Mouse (Mus musculus) regulatory T cell (primary cell): ENCODE data around the gene Ccdc38.

Experiments
- in situ Hi-C: fragments of 300-600 bp; cut with MboI, MseI; formaldehyde crosslinking; loops from one replicate; pipeline ENCODE4 v1.15.1; 2025; ENCODE audit warnings: high pct_unique_total_duplicates

Gene Ccdc38

DNA sequence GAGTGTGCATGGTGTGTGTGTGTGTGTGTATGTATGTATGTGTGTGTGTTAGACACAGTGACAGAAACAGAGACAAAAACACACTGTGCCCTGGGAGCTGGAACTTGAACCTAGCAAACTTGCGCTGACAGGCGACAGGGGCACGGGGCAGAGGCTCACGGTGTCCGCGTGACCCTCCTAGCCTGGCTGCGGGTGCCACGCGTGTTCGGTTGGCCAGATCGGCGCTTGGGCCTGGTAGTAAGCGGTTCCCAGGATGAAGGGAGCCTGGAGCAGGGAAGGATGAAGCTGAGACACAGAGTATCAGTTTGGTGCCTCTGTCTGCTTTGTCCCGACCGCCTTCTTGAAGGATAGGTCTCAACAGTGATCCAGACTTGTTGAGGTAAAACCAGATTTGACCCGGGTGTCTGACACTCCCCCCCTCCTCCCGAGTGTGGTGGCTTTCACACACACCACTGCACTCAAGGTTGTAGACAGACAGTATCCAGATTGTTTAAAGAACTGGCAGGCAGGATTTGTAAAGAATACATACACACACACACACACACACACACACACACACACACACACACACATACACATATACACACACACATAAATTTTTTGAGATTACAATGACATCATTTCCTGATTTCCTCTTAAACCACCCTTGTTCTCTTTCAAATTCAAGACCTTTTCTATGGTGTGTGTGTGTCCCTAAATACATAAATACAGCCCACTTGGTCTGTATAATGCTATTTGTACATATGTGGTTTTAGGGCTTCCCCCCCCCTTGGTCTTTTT, at the start of gene Ccdc38:
TSS of gene Ccdc38 (plus strand) at position 202 of the 780 bp plus-strand sequence.
- in situ Hi-C loops = loop anchor here (5.0 kb wide), 1 partner anchor 478 kb away; no protein-coding TSS in a partner anchor

DNA sequence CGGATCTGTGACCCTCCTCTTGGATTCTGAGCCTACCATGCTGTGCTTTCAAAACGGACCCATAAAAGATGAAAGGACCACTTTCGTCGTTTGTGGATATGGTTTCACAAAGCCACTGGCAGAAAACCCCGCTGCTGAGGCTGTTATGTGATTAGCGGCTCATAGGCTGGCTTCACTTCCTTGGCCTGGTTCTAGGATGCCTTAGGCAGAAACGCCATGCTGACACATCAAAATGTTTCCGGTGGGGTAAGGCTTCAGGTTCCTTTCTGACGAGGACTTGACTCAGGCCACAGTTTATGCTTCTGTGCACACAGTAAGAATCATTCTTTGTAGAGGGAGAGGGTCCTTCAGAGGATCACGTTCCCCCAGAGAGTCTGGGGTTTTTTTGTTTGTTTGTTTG, 39.6 kb upstream of the Ccdc38 start:
- in situ Hi-C loops = no loop called here

DNA sequence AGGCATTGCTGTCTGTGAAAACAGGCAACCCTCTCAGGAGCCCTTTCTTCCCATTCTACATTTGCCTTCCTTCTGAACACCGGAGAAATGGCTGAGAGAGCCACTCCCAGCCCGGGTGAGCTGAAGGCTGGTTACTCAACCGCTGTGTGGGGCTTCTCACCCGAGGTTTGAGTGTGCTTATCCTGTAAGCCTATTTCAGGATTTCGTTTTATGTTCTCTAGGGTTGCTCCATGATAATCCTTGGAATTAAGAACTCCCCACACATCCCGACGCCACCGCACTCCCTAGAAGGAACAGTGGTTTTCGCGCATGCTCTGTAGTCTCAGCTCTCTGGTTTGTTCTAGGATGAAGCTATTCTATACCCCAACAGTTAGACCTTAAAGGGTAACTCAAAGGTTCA, 39.1 kb upstream of the Ccdc38 start:
- in situ Hi-C loops = no loop called here

DNA sequence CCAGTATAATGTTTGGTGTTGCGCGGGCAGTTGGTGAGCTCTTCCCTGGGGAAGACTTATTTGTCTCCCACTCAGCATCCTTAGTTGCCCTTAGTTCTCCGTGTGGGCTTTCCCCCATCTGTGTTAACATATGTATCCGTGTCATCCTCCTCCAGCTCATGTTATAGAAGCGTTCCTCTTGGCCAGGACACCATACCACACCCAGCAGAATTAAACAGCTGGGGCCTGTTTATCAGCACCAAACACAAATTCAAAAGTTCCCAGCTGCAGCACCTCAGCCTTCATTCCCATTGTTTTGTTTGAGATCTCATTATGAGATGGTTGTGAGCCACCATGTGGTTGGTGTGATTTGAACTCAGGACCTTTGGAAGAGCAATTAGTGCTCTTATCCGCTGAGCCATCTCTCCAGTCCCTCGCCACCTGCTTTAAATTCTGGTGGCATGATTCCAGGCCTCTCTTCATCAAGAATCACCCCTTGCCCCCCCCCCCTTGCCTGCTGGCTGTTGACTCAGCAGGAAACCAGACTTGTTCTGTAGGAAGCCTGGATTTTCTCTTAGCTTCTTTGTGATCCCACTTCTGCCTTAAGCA, 32.0 kb upstream of the Ccdc38 start:
- in situ Hi-C loops = no loop called here

DNA sequence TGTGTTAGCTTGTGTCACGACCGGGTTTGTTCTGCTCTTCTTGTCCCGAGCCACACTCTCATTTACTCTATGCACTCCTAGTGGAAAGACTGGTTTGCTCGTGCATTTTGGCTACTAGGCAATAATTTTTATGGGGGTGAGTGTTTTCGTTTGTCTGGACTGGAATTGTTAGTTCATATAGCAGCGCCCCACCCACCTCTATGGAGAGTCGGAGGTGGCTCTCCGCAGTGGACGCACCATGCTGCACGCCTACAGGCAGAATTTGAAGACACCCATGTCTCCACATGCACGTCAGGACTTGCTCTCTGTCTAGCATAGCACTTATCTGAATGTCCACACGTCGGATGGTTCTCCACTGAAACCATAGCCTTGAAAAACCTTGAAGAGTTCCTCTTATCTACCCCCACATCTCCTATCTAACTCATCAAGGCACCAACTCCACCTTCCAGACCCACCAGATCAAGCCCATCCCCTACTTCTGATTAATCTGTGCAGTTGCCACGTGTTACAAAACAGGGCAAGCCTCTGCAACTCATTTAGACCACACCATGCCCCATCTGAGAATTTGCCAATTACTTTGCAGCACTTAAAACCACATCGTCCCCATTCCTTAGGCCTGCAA, 30.8 kb upstream of the Ccdc38 start:
- in situ Hi-C loops = no loop called here

DNA sequence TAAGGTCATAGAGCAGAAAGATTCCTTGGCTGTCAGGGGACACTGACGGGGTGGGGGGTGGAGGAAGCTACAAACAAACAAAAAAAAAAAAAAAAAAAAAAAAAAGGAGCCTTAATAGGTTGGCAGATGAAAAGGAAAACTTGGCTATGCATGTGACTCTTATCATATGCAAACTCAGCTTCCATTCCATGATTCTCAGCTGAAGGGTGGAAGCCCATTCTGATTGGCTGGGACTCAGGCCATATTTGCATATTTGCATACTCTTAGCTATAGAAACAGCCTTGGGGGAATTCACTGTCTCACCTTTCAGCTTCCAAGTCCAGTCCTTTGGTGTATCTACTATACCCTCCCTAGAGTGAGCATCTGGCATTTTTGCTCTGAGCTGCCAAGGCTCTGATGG, 25.0 kb upstream of the Ccdc38 start:
- in situ Hi-C loops = no loop called here

DNA sequence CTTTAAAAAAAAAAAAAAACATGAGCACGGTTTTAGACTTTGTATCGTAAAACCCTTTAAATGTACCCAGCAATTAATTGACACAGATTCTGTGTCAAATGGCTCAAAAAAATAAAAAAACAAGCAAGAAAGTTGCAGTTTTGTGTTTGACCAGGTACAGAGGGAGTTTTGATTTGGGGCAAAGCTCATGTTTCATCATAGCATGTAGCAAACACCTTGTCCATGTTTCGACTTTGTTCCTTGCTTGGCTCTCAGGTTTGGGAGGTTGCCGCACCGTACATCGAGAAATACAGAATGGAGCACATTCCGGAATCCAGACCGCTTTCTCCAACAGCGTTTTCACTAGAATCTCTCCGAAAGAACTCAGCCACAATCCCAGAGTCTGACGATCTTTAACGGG, 24.5 kb upstream of the Ccdc38 start:
- in situ Hi-C loops = no loop called here

DNA sequence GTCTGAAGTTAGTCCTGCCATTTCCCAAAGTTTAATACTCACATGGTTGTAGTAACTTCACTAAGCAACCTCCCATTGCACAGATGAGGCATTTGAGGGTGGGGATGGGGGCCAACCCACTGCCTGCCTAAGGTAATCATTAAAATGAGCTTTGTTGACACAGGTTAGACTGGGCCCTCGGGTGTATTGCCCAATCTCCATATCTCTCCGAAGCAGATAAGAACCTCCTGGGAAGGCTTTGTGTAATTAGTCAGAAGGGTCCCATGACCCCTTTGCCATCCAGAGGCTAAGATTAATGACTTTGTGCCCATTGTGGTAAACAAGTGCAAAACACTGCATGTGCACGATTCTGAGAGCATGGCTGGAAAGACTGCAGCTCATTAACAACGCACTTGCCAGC, 22.7 kb upstream of the Ccdc38 start:
- in situ Hi-C loops = no loop called here

DNA sequence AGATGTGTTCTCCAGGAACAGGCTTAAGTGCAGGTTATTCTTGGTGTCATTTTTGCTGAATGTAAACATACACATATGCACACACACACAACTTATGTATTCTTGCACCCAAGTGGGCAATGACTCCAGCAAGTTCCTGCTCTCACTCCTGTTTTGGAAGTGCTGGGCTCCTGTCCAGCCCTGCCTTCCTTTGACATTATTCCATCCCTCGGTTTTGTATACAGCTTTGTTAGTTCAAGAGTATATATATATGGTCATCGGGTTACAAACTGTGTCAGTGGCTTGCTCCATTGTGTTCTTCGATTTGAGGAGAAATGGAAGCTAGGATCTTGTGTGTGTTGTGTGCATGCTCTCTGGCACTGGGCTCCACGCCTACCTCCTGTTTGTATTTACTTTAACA, 22.2 kb upstream of the Ccdc38 start:
- in situ Hi-C loops = no loop called here

DNA sequence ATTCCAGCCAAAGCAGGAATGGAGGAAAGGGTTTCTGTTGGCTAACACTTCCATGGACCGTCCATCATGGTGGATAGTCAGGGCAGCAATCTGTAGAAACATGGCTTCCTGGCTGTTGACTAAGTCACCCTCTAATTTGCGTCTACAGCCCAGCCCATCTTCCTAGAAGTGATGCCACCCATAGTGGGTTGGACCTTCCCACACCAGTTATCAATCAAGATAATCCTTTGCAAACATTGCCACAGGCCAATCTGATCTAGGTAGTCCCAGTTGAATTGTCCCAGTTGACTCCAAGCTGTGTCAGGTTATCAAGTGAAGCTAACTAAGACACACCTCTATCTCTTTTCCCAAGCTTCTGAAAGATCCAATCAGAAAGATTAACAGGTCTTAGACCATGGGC, 21.8 kb upstream of the Ccdc38 start:
- in situ Hi-C loops = no loop called here

DNA sequence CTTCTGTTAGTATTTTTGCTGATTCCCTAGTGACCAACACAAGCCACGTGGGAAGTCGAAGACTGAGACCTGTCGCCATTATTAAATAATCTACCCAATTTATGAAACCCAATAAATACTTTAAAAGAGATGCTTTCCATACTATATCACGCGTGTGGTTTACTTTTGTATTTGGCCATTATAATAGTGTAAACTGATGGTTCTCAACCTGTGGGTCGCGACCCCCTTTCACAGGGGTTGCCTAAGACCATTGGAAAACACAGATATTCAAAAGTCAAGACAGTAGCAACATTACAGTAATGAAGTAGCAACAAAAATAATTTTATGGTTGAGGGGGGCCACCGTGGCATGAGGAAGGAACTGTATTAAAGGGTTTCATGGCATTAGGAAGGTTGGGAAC, 21.3 kb upstream of the Ccdc38 start:
- in situ Hi-C loops = no loop called here

DNA sequence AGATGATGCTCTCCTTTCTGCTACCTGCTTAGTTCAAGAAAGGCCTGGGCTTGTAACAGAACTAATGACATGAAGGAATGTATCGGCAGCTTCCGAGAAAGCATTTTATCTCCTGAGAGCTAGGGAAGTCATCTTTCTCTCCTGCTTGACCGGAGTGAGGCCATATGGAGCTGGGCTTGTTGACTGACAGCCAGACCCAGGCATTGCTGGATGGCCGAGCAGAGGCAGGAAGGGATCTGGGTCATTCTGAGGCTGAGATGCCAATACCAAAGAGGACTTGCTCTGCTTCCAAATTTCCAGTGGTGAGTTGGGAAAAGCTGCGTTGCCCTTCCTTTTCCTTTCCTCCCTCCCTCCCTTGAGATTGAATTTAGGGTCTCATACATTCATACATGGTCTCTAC, 20.7 kb upstream of the Ccdc38 start:
- in situ Hi-C loops = no loop called here

DNA sequence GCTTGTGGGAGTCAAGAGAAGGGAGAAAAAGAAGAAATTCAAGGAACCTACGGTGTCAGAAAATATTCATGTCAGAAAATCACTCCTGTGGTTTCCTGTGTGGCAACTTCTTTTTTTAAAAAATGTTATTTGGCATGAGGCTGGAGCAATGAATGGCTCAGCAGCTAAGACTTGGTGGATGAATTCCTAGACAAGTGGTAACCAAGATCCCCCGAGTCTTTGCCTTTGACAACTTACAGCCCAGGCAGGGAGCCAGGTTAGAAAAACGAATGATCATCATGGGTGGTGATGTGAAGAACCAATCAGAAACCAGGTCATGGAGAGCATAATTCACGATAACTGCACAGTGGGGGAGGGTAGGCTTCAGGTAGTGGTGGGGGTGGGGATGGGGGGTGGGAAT, 19.4 kb upstream of the Ccdc38 start:
- in situ Hi-C loops = no loop called here

DNA sequence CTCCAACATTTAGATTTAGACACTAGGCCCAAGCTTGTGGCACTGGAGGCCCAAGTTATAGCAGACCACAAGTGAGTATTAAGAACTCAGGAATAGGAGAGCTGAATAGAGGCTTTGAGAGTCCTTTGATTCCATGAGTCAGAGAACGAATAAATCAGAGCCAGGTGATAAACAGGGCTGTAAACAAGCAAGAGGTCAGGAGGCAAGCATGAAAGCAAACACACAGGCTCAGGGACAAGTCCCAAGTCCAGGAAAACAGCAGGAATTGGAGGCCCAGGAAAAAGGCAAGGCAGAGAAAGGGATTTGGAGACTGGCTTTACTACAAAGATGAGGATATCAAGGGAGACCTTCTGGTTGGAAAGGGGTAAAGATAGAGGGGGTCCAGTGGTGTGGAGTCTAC, 15.1 kb upstream of the Ccdc38 start:
- in situ Hi-C loops = no loop called here

DNA sequence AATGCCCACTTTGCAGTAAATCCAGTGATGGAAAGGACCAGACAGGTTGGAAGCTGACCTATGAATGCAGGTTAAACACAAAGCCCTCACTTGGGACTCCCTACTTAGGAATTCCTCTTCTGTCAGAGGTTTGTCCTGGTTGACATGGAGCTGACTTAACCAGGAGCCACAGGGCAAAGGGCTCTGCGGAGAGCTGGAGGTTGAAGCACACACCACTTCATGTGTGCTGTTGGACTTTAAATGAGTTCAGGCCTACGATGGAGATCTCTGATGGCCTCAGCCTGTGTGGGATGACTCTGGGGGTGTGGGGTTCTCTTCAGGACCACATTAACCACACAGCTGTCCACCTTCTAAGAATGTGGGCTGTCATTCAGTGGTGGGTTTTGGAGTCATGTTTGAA, 2.1 kb upstream of the Ccdc38 start:
- in situ Hi-C loops = no loop called here

DNA sequence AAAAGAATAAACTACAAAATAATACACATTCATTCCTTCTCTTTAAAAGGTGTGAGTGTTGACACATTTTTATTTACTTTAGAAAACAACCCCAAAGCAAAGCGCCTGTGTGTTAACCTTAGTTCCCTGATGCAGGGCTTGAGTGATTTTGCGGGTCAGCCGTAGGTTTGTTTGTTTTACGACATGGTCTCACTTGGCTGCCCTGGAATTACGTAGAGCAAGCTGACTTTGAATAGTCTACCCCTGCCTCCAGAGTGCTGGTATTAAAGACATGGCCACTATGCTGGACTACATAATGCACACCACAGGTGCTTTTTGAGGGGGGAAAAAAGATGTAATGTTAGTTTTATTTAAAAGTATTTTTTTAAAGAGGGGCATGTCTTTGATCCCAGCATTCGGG, 1.6 kb upstream of the Ccdc38 start:
- in situ Hi-C loops = no loop called here

DNA sequence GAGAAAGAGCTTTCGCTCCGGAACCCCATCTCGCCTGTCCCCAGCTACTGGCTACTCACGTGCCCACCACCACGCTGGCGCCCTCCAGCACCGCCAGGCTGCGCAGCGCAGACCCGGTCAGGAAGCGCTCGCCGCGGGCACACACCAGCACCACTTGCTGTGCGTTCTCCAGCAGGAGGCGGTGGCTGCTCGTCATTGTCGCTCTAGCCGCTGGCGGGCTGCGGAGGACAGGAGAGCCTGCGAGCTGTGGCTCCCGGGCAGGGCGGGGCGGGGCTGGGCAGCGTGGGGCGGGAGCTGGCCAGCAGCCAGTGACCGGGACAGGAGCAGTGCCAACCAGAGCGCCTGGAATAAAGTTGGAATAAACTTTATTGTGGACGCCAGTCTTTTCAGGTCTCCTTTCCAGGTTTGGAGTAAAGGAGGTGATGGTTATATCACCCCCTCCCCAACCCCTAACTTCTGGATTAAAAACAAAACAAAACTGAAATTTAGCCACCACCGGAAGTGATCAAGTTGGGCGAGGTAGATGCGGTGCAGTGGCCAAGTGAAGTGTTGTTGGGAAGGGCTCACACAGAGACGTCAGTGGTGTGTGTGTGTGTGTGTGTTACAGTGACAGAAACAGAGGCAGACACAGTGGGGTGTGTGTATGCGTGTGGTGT, 529 bp upstream of the Ccdc38 start, which contains the start of gene Amdhd1:
TSS of gene Amdhd1 (minus strand) at position 259 of the 656 bp plus-strand sequence.
- in situ Hi-C loops = loop anchor here (5.0 kb wide), 1 partner anchor 478 kb away; no protein-coding TSS in a partner anchor

DNA sequence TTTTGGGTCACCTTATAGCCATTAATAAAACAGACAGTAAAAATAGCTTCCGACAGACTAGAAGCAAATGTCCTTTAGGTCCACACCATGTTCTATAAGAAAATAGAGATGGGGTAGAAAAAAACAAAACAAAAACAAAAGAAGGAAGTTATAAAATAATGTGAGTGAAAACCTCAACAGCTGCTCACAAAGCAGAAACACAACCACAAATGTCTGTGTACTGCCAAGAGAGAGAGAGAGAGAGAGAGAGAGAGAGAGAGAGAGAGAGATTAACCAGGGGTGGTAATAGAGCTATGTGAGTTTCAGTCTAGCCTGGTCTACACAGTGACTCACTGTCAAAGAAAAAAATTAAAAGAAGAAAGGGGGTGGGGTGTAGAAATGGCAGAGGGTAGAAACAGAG, 1.2 kb downstream of the Ccdc38 start:
- in situ Hi-C loops = loop anchor here (5.0 kb wide), 1 partner anchor 479 kb away; no protein-coding TSS in a partner anchor

DNA sequence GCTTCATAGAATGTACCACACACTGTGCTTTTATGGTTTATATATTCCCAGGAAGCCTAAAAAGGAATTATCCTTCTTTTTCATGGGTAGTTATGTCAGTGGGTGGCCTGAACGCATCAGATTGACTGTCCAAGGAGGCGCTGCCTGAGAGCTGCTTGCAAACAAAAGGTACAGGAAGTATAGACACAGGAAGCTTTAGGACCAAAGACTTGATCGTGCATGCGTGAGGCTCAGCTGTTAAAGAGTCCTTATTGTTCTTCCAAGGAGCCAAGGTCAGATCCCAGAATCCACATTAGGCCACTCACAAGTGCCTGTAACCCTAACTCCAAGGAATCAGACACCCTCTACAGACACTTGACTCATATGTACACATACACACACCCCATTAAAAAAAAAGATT, 1.9 kb downstream of the Ccdc38 start:
- in situ Hi-C loops = loop anchor here (5.0 kb wide), 1 partner anchor 480 kb away; no protein-coding TSS in a partner anchor

DNA sequence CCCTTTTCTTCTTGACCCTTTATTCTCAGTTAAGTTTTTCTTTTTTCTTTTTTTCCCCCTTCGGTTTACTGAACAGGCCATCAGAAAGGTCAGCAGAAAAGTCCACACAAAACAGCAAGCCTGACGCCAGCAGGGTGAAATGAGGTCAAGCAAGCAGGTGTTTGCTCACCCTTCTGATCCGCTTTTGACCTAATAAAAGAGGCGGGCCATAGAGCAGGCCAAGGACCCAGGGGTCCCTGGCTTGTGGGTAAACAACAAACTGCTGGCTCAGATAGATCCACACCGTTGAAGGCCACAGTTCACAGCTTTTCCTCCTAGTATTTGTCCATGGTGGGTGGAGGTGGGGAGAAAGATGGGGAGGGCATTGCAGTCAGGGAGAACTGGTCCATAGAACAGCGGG, 2.7 kb downstream of the Ccdc38 start:
- in situ Hi-C loops = loop anchor here (5.0 kb wide), 1 partner anchor 481 kb away; no protein-coding TSS in a partner anchor

DNA sequence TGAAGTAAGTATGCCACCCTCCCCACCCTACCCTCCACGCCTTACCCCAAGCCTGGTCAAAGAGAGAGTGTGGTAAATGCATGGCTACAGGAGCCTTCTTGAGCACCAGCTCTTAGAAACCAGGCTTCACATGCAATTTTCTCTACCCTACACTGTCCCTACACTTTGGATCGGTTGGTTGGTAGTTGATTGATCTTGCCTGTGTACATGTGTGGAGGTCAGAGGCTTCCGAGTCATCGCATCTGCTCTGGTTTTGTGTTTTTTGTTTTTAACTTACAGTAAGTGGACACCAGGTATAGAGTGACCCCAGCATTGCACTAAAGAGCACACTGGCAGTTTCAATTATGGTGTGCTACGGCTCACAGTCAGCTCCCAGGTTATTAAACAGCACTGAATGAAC, 3.7 kb downstream of the Ccdc38 start:
- in situ Hi-C loops = loop anchor here (5.0 kb wide), 1 partner anchor 482 kb away; no protein-coding TSS in a partner anchor

DNA sequence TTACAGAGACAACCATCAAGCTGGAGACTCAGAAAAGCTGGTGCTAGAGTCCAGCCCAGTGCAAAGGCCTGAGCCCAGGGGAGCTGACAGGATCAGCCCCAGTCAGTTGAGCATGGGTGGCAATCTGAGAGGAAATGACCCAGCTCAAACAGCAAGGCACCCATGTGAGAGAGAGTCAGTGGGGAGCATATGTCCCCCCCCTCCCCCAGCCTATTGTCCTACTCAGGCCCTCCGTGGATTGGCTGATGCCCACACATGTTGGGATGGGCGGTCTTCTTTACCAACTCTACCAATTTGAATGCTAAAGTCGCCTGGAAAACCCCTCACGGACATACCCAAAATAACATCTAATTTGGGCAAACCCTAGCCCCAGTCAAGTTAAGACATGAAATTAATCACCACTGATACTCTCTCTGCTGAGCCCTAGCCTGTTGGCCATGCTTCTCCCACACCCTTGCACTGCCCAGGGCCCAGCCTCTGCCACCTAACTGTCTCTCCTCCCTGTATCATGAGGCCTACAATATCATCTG, 7.4 kb downstream of the Ccdc38 start:
- in situ Hi-C loops = no loop called here
